Mouse (Mus musculus) megakaryocyte, adult 5-6 weeks (primary cell): ENCODE measurements at regions not wholly inside any gene's neighbourhood (a gene's known extent, or its start where the extent isn't known, plus 50 kb on each side); places are given as distances from the start of the nearest gene placed in this dataset.

Source experiments
- ATAC-seq: 2 replicates; pipeline ENCODE4 v1.8.0; 2016; ENCODE audit warnings: mild to moderate bottlenecking, inconsistent platforms; ENCODE audit not compliant: poor library complexity, severe bottlenecking

GRCm38 (mm10) chr13:37149961-37150360, 99.9 kb upstream of the F13a1 start:
- peak; percentile 64 for ATAC-seq

DNA sequence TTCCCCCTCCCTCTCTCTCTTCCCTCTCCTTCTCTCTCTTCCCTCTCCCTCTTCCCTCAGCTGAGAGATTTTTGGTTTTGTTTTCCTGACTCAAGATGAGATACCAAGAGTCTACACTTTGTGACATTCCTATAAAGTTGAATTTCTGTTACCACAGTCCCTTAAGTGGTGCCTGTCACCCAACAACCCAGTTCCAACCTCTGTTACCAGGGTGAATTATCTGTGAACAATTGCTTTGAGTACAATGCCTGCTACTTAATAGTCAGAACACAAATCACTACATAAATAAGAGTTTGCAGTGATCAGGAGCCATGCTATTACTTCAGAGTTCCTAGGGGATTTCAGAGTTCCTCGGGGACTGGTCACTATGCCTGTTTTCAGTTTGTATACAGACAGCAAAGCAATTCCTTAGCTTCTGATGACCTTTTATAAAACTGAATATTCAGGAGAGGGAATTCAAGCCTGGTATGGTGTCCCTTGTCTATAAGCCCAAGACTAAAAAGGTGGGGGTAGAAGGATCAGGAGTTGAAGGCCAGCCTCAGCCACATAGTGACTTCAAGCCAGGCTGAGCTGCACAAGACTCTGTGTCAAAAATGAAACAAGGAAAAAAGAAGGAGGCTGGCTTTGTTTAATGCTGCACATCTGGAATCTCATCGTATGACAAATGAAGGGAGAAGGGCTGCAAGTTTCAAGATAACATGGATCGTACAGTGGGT, 99.2 kb upstream of the F13a1 start:
- ATAC-seq = no peak

DNA sequence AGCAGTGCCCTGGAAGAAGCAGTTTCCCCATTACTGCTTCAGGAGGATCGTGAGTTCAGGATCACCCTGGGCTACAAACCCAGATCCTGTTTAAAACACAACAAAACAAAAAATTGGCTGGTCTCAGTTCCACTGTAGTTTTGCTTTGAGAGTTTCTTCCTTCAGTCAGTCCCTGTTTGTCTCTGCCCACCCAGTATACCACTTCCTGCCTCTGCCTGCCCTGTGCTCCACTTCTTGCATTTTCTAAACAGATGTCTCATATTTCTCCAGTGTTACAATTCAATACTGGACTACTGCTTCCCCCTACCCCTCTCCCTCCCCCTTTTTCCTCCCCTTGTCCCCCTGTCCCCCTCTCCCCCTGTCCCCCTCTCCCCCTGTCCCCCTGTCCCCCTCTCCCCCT, 98.6 kb upstream of the F13a1 start:
- ATAC-seq = peak; percentile 49

- no peak for ATAC-seq
These were observed 97.7 kb upstream of the F13a1 start for GRCm38 (mm10) chr13:37147790-37148189.

- ATAC-seq = no peak
These were observed 92.8 kb upstream of the F13a1 start for GRCm38 (mm10) chr13:37142812-37143211.

- ATAC-seq = no peak
These were observed 85.1 kb upstream of the F13a1 start for GRCm38 (mm10) chr13:37135115-37135514.

DNA sequence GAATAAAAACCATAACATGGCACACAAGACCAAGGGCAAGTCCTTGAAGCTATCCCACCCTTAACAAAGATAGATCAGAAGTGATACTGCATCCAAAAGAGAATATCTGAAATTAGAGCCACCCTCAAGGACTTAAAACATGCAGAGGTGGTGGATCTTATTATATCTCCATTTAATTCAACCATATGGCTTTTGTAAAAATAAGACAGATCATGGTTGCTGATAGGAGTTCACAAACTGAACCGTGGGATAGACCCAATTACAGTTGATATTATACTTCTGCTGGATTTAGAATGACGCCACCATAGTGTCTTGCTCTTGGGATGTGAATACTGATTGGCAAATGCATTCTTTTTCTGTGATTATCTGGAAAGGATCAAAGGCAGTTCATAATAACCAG, 84.5 kb upstream of the F13a1 start:
- ATAC-seq = no peak

DNA sequence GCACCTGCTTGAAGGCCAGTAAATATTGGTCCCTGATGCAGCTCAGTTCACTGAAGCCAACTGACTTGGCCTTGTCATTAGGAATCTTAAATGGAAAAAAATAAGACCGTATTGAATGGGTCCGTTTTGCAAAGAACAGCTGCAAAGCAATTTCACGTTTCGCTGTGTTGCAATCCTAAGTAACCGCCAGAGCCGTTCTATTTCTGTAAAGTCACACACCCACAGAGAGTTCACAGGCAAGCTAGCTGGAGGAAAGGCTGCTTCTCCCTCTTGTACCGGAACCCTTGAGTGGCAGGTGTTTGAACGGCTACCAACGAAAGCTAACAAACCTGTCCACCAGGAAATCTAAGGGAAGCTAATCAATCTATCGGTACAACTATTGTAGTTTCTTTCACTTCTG, 80.6 kb upstream of the F13a1 start:
- peak; percentile 95 for ATAC-seq

GRCm38 (mm10) chr13:37121602-37122001, 71.6 kb upstream of the F13a1 start:
- ATAC-seq = peak; percentile 81

DNA sequence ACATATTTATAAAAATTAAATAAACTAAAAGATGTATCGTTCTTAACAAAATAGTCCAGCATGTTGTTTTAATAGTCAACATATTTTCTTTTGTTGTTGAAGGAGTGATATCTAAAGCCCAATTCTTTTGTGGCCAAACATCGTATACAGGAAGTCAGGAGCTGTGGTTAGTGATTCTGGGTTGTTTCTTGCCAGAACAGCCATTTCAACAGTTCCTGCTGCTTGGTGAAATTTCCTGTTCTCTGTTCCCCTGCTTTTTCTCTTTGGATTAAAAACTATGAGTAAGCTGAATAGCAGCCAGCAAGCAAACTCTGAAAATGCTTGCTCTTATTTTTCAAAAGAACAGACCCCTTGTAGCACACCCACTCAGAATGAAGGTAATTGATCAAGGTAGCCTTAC, 70.2 kb upstream of the F13a1 start:
- ATAC-seq = peak; percentile 81

- ATAC-seq = no peak
These were observed 64.3 kb upstream of the F13a1 start for GRCm38 (mm10) chr13:37114324-37114723.

GRCm38 (mm10) chr13:37111747-37112146, 61.7 kb upstream of the F13a1 start:
- ATAC-seq = peak; percentile 62

- ATAC-seq = no peak
These were observed 57.7 kb upstream of the F13a1 start for GRCm38 (mm10) chr13:37107721-37108120.

- peak; percentile 73 for ATAC-seq
These were observed 56.0 kb upstream of the F13a1 start for GRCm38 (mm10) chr13:37106009-37106408.

DNA sequence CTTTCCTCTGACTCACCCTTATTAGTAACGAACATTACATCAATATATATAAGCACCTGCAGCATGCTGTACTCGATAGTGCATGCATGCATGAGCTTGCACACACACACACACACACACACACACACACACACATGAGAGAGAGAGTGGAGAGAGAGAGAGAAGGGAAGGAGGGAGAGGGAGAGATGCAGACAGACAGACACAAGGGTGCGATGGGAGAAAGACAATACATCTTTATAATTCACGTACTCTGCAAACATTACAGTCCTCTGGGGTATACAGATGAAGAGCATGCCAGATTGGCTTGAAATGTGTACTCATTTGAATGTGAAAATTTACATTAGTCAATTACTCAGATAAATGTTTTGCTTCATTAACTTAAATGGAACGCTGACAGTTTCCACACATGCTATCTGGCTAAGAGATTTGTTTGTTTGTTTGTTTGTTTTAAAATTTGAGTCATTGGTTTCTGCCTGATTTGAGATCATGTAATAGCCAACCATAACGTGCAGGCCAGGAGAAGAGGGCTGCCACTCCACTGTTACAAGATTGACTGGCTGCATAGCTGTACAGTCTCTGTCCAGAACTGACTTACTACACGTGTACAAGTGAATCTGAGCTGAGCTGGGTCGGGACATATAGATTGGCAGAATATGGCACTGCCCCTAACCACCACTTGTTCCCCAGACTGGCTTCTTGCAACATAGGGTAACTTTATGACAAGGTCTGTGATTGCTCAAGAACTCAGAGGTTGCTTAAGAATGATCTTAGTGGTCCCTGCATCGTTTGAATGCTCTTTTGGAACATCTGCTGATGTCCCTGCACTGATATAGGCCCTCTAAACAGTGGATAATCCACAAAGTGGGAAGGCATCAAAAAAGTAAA, 54.6 kb upstream of the F13a1 start:
- peak; percentile 83 for ATAC-seq

GRCm38 (mm10) chr13:37103741-37104296, 53.8 kb upstream of the F13a1 start:
- ATAC-seq = no peak

DNA sequence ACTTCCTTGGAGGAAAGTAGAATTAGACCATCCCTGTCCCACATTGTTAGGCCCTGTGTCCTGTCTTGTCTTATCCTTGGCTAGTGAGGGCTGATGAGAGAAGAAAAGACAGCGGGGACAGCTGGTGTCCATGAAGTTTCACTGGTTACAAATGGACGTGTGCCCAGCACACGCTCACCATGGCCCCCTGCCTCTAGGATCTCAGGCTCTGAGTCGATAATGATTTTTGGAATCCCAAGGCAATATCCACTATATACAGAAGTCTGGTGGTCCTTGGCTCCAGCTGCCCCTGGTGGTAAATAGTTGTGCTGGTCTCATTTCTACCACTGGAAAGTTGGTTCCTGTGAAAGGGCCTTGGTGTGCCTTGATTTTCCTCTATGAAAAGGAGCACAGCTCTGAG, 51.7 kb upstream of the F13a1 start:
- ATAC-seq = no peak
